Mouse (Mus musculus) MEL (cell line): ENCODE results near the gene Corin.

Experiments
- JUND ChIP-seq: IDR thresholded peaks from 2 replicates; pipeline ENCODE4 v1.6.1; 2011; ENCODE audit warnings: low read depth, mild to moderate bottlenecking, improper control_type of control experiment, low read length
- USF2 ChIP-seq, 2 experiments: IDR thresholded peaks; 2 replicates each; pipeline ENCODE4 v1.6.1; 2011 to 2012; ENCODE audit warnings: improper control_type of control experiment in 2 of 2, low read length in 2 of 2, borderline replicate concordance in 1 of 2, inconsistent platforms in 1 of 2, low read depth in 1 of 2, mild to moderate bottlenecking in 1 of 2; ENCODE audit not compliant: insufficient read depth in 1 of 2

- TF ChIP-seq JUND (no peak), USF2 (IDR thresholded peaks at IDR 0.05; ENCODE audit: borderline replicate concordance in 1 of 2, insufficient read depth in 1 of 2, low read depth in 1 of 2, low read length in 2 of 2) (no peak)
Measured at GRCm38 (mm10) chr5:72315282-72315681, 189.0 kb downstream of the Corin start.
